Mouse (Mus musculus): Measurements from ENCODE around the gene Ift172.
"Not testable (repeated sequence)": the region's sequence is repeated elsewhere in the genome, so short reads cannot be mapped to it uniquely, and the experiment has no call there.

Ift172 gene

DNA sequence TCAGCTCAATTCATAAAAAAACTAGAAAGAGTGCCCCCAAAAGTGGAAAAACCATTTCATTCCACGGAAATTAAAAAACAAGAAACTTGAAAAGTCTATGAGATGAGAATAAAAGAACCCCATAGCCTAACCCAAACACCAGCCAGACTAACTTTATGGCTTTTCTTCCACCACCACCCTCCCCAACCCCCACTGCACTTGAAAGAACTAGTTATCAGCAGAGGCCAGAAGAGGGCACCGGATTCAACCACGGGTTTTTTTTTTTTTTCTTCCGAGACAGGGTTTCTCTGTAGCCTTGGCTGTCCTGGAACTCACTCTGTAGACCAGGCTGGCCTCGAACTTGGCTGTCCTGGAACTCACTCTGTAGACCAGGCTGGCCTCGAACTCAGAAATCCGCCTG lies 72.6 kb downstream of the Ift172 start:
- DNase-seq (ENCODE audit: low read depth, low spot score) = no peak

DNA sequence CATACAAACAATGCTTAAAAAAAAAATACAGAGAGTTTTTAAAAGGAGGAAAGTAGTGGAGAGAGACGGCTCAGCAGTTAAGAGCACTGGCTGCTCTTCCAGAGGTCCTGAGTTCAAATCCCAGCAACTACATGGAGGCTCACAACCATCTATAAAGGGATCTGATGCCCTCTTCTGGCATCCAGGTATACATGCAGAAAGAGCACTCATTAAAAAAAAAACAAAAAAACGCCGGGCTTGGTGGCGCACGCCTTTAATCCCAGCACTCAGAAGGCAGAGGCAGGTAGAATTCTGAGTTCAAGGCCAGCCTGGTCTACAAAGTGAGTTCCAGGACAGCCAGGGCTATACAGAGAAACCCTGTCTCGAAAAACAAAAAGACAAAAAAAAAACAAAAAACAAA lies 74.4 kb downstream of the Ift172 start:
- not testable (repeated sequence) for DNase-seq (ENCODE audit: low read depth, low spot score)

DNA sequence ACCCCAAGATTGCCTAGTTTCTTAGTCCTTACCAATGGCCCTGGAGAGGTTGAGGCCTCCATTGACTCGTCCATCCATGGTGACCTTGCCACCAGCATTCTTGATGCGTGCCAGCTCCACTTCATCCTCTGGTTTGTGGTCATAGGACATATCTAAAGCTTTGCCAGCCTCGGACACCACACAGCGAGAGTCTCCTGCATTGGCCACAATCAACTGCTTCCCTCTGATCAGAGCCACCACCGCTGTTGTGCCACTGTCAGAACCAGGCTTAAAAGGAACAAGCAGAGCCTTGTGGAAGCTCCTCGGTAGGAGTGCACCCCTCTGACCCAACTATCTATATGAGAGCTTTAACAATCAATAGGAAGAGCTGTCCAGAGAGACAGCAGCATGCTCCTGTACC lies 86.5 kb downstream of the Ift172 start:
- DNase-seq (ENCODE audit: low read depth, low spot score) = no peak

DNA sequence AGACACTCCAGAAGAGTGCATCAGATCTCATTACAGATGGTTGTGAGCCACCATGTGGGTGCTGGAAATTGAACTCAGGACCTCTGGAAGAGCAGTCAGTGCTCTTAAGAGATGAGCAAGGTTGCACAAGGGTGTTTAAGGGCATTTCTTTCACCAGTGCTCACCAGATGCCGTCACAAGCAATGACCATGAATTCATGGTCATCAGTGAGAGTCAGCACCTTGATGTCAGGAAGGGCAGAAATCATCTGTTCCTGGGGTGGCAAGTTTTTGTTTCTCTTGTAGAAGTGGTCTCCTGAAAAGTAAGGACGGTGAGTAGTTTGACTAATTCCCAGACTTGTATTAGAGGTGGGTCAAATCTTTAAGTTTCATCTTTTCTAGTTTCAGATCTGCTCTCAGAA lies 87.0 kb downstream of the Ift172 start:
- no peak for DNase-seq (ENCODE audit: low read depth, low spot score)
